Mouse (Mus musculus) lung, adult 2 months (tissue): ENCODE data around the gene Apol7b.
"Not testable (repeated sequence)": the region's sequence is repeated elsewhere in the genome, so short reads cannot be mapped to it uniquely, and the experiment has no call there.

Experiments
- CTCF ChIP-seq: fragments of 200-500 bp; IDR thresholded peaks from 2 replicates; pipeline ENCODE4 v1.5.1; 2011; ENCODE audit warnings: mild to moderate bottlenecking, low read length, control low read depth; ENCODE audit not compliant: insufficient read depth
- POLR2A ChIP-seq: fragments of 200-500 bp; IDR thresholded peaks from 2 replicates; pipeline ENCODE4 v1.6.1; 2011; ENCODE audit warnings: low read depth, mild to moderate bottlenecking, control low read depth, low read length, borderline replicate concordance; ENCODE audit errors: extremely low read depth

- TF ChIP-seq POLR2A, CTCF: not testable (repeated sequence)
These were observed 24.4 kb downstream of the Apol7b start for GRCm38 (mm10) chr15:77422925-77423324.
